Mouse (Mus musculus): Measurements from ENCODE around the gene Dgcr6. TPM values are rescaled to one million over a fixed set of nuclear protein-coding genes. Genes with fewer than 3 reads are reported as not detected.

Dgcr6 gene
- polyA plus RNA-seq, 1 experiment from 2014 or later = 78.6 TPM

- DNase-seq (ENCODE audit: low spot score) = peak; percentile 72
- Histone ChIP-seq H3K9ac (replicated peaks; ENCODE audit: low read depth) (no peak overlapping the region), H3K36me3 (ENCODE audit: insufficient read depth, low read length) (no peaks in the 10 kb centered on the region), H3K9me3 (ENCODE audit: low read length) (no peaks in the 10 kb centered on the region), H3K4me2 (replicated peaks; ENCODE audit: low read depth, low read length) (no peak overlapping the region), H3K4me3 (ENCODE audit: low read depth, low read length) (no peak overlapping the region), H3K4me1 (ENCODE audit: insufficient read depth, low read depth, low read length) (no peaks in the 10 kb centered on the region), H3K27ac (ENCODE audit: low read length) (no peak overlapping the region), H3K27me3 (replicated peaks; ENCODE audit: insufficient read depth, low read length) (no peaks in the 10 kb centered on the region)
- 4% methylated on average over 3 of the region's 3 CpGs for WGBS
- ATAC-seq = no peak
- peak; percentile 67 for TF ChIP-seq CTCF (IDR thresholded peaks at IDR 0.05)
- TF ChIP-seq EP300 (IDR thresholded peaks at IDR 0.05) = no peak
These were observed 5.0 kb upstream of the Dgcr6 start for GRCm38 (mm10) chr16:18047660-18048059.

- no peaks in the 10 kb centered on the region for H3K36me3 ChIP-seq (ENCODE audit: insufficient read depth, low read length)
- TF ChIP-seq CTCF (IDR thresholded peaks at IDR 0.05) (no peak), EP300 (IDR thresholded peaks at IDR 0.05) (no peak)
- WGBS = 66% methylated on average over 8 of the region's 8 CpGs
- H3K4me3 ChIP-seq (ENCODE audit: low read depth, low read length) = no peak overlapping the region
- H3K4me1 ChIP-seq (ENCODE audit: insufficient read depth, low read depth, low read length) = no peaks in the 10 kb centered on the region
- H3K9ac ChIP-seq (replicated peaks; ENCODE audit: low read depth) = no peak overlapping the region
- no peaks in the 10 kb centered on the region for H3K27me3 ChIP-seq (replicated peaks; ENCODE audit: insufficient read depth, low read length)
- DNase-seq (ENCODE audit: low spot score) = no peak
- H3K4me2 ChIP-seq (replicated peaks; ENCODE audit: low read depth, low read length) = no peak overlapping the region
- no peak for ATAC-seq
- no peak overlapping the region for H3K27ac ChIP-seq (ENCODE audit: low read length)
- no peaks in the 10 kb centered on the region for H3K9me3 ChIP-seq (ENCODE audit: low read length)
These were observed 4.6 kb upstream of the Dgcr6 start for GRCm38 (mm10) chr16:18048071-18048470.

DNA sequence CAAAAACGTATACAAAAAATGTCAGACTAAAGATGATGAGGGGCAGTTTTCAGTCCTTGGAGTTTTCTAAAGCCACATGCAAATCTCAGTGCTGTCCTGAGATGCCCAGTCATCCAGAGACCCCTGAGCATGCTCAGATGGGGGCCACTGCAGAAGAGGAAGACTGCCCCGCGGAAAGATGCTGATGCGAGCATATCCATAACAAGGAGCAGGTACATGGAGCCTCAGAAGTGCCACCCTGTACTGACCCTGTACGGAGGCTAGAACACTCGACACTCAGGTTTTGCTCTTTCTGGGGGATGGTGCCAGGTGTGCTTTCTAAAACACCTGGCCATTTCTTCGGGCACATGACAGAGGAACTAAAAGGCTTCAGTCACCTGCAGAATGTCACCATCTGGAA lies 338 bp upstream of the Dgcr6 start:
- TF ChIP-seq EP300 (IDR thresholded peaks at IDR 0.05) = no peak
- no peak for TF ChIP-seq CTCF (IDR thresholded peaks at IDR 0.05)
- H3K9me3 ChIP-seq (ENCODE audit: low read length) = no peaks in the 10 kb centered on the region
- H3K27ac ChIP-seq (ENCODE audit: low read length) = no peak overlapping the region
- no peaks in the 10 kb centered on the region for H3K4me1 ChIP-seq (ENCODE audit: insufficient read depth, low read depth, low read length)
- H3K36me3 ChIP-seq (ENCODE audit: insufficient read depth, low read length) = no peaks in the 10 kb centered on the region
- 44% methylated on average over 7 of the region's 7 CpGs for WGBS
- ATAC-seq (peak; percentile 9; the same call in 1 of the 2 replicates), DNase-seq (ENCODE audit: low spot score) (no peak)
- no peak overlapping the region for H3K9ac ChIP-seq (replicated peaks; ENCODE audit: low read depth)
- H3K27me3 ChIP-seq (replicated peaks; ENCODE audit: insufficient read depth, low read length) = no peaks in the 10 kb centered on the region
- H3K4me2 ChIP-seq (replicated peaks; ENCODE audit: low read depth, low read length) = no peak overlapping the region
- no peak overlapping the region for H3K4me3 ChIP-seq (ENCODE audit: low read depth, low read length)

DNA sequence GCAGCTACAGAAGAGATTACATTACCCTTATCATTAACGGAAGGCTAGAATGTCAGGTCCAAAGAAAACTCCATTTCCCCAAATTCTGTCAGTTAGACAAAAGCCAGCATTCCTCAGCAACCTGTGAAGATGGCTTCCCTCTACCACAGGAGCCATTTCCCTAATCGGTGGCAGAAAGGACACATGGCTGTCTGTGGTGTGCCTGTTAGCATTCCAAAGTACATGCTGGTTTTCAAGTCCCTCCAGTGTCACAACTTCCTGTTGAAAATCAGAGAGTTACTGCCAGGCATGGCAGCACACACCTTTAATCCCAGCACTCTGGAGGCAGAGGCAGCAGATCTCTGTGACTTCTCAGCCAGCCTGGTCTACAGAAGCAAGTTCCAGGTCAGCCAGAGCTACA lies 3.6 kb downstream of the Dgcr6 start:
- H3K27me3 ChIP-seq (replicated peaks; ENCODE audit: insufficient read depth, low read length) = no peaks in the 10 kb centered on the region
- no peaks in the 10 kb centered on the region for H3K4me1 ChIP-seq (ENCODE audit: insufficient read depth, low read depth, low read length)
- H3K9ac ChIP-seq (replicated peaks; ENCODE audit: low read depth) = no peak overlapping the region
- no peak for ATAC-seq
- 55% methylated on average over 2 of the region's 2 CpGs for WGBS
- no peak overlapping the region for H3K4me3 ChIP-seq (ENCODE audit: low read depth, low read length)
- H3K36me3 ChIP-seq (ENCODE audit: insufficient read depth, low read length) = no peaks in the 10 kb centered on the region
- no peak for TF ChIP-seq EP300 (IDR thresholded peaks at IDR 0.05)
- no peaks in the 10 kb centered on the region for H3K9me3 ChIP-seq (ENCODE audit: low read length)
- no peak for DNase-seq (ENCODE audit: low spot score)
- H3K4me2 ChIP-seq (replicated peaks; ENCODE audit: low read depth, low read length) = no peak overlapping the region
- H3K27ac ChIP-seq (ENCODE audit: low read length) = no peak overlapping the region

DNA sequence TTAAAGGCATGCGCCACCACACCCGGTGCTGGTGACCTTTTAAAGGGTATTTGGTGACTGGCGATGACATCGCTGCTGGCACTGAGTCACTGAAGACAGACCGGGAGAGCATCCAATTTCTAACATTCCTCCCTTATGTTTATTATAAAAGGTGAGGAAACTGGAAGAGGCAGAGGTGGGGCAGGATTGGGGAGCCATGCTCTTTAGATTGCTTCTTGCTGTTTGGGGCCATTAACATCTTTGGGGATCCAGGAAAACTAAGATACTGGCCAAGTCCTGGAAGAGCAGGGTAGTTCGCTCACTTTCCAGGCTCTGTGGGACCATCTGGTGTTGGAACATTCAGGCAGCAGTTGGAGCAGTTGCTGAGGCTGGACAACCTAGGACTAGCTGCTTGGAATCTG lies 5.7 kb downstream of the Dgcr6 start:
- WGBS = 62% methylated on average over 6 of the region's 6 CpGs
- DNase-seq (ENCODE audit: low spot score) (no peak), ATAC-seq (no peak)
- Histone ChIP-seq H3K27ac (ENCODE audit: low read length) (no peak overlapping the region), H3K9me3 (ENCODE audit: low read length) (no peaks in the 10 kb centered on the region), H3K4me1 (ENCODE audit: insufficient read depth, low read depth, low read length) (no peaks in the 10 kb centered on the region), H3K4me3 (ENCODE audit: low read depth, low read length) (no peak overlapping the region), H3K36me3 (ENCODE audit: insufficient read depth, low read length) (no peaks in the 10 kb centered on the region), H3K27me3 (replicated peaks; ENCODE audit: insufficient read depth, low read length) (no peaks in the 10 kb centered on the region), H3K9ac (replicated peaks; ENCODE audit: low read depth) (no peak overlapping the region), H3K4me2 (replicated peaks; ENCODE audit: low read depth, low read length) (no peak overlapping the region)
- TF ChIP-seq CTCF (IDR thresholded peaks at IDR 0.05) = no peak
- no peak for TF ChIP-seq EP300 (IDR thresholded peaks at IDR 0.05)

GRCm38 (mm10) chr16:18059243-18059642 lies 6.6 kb downstream of the Dgcr6 start:
- Histone ChIP-seq H3K9ac (replicated peaks; ENCODE audit: low read depth) (no peak overlapping the region), H3K4me2 (replicated peaks; ENCODE audit: low read depth, low read length) (no peak overlapping the region), H3K36me3 (ENCODE audit: insufficient read depth, low read length) (no peaks in the 10 kb centered on the region), H3K4me1 (ENCODE audit: insufficient read depth, low read depth, low read length) (no peaks in the 10 kb centered on the region), H3K9me3 (ENCODE audit: low read length) (no peaks in the 10 kb centered on the region), H3K27ac (ENCODE audit: low read length) (no peak overlapping the region), H3K4me3 (ENCODE audit: low read depth, low read length) (no peak overlapping the region), H3K27me3 (replicated peaks; ENCODE audit: insufficient read depth, low read length) (no peaks in the 10 kb centered on the region)
- ATAC-seq (no peak), DNase-seq (ENCODE audit: low spot score) (no peak)
- no peak for TF ChIP-seq CTCF (IDR thresholded peaks at IDR 0.05)
- TF ChIP-seq EP300 (IDR thresholded peaks at IDR 0.05) = no peak
- WGBS = 67% methylated on average over 10 of the region's 10 CpGs

- DNase-seq (ENCODE audit: low spot score) = no peak
- no peak overlapping the region for H3K4me2 ChIP-seq (replicated peaks; ENCODE audit: low read depth, low read length)
- no peaks in the 10 kb centered on the region for H3K27me3 ChIP-seq (replicated peaks; ENCODE audit: insufficient read depth, low read length)
- no peak overlapping the region for H3K27ac ChIP-seq (ENCODE audit: low read length)
- H3K9me3 ChIP-seq (ENCODE audit: low read length) = no peaks in the 10 kb centered on the region
- no peak overlapping the region for H3K9ac ChIP-seq (replicated peaks; ENCODE audit: low read depth)
- H3K4me1 ChIP-seq (ENCODE audit: insufficient read depth, low read depth, low read length) = no peaks in the 10 kb centered on the region
- H3K4me3 ChIP-seq (ENCODE audit: low read depth, low read length) = no peak overlapping the region
- ATAC-seq = no peak
- no peaks in the 10 kb centered on the region for H3K36me3 ChIP-seq (ENCODE audit: insufficient read depth, low read length)
- WGBS = 75% methylated on average over 11 of the region's 11 CpGs
- TF ChIP-seq CTCF (IDR thresholded peaks at IDR 0.05) = no peak
- no peak for TF ChIP-seq EP300 (IDR thresholded peaks at IDR 0.05)
These were observed 8.5 kb downstream of the Dgcr6 start for GRCm38 (mm10) chr16:18061201-18061600.
